Mouse (Mus musculus) adrenal gland, postnatal 14 days (tissue): ENCODE results near the gene Ift43. TPM values are rescaled to one million over a fixed set of nuclear protein-coding genes. Genes with fewer than 3 reads are reported as not detected.

Source experiments
- DNase-seq: peaks from one replicate; pipeline ENCODE4 v3.0.0; 2021; ENCODE audit warnings: mixed read lengths
- long read RNA-seq, 2 experiments: library from polyadenylated mRNA; stranded (forward); transcript quantifications; one replicate each; pipeline ENCODE4 v2.0.0; 2021
- total RNA-seq: library from RNA; stranded (reverse); gene quantifications from 2 replicates; pipeline ENCODE4 v1.2.3, GENCODE M21; 2021

The Ift43 gene
- 23.3 and 25.3 TPM in 2 replicates for total RNA-seq
- long read RNA-seq, experiment 1, transcript Ift43-205 (9 exons, 783 nt) = major isoform, 25 of 29 reads
- long read RNA-seq, experiment 1, partial matches to known transcripts = 1 of 29 reads
- long read RNA-seq, experiment 1, other reads (novel, unspliced or antisense) = 3 of 29 reads
- long read RNA-seq, experiment 2, transcript Ift43-205 (9 exons, 783 nt) = major isoform, 23 of 30 reads
- long read RNA-seq, experiment 2, partial matches to known transcripts = 0 of 30 reads
- long read RNA-seq, experiment 2, other reads (novel, unspliced or antisense) = 6 of 30 reads

DNA sequence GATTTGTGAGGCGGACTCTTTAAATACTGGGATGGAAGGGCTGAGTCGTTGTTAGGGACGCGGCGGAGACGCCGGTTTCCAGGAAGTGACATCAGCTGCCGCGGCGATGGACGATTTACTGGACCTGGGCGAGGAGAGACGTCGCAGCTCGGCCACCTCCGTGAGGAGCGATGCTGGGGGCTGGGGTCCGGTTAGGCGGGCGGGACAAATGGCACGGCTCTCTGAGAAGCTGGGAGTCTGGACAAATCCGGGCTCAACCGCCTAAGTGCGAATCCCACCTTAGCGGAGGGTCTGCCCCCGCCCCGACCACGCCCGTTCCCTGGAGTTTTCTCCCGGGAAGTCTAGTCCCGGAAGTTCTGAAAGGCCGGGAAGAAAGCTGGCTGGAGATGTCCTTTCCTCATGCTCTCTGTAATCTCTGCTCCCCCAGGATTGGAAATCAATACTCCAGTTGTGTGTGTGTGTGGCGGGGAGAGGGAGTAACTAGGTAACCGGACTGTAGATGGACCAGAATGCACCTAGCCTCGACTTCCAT, at the start of gene Ift43:
Ift43 (plus strand) TSS at position 61 of the 532 bp plus-strand sequence.
- DNase-seq = peak; percentile 92

DNA sequence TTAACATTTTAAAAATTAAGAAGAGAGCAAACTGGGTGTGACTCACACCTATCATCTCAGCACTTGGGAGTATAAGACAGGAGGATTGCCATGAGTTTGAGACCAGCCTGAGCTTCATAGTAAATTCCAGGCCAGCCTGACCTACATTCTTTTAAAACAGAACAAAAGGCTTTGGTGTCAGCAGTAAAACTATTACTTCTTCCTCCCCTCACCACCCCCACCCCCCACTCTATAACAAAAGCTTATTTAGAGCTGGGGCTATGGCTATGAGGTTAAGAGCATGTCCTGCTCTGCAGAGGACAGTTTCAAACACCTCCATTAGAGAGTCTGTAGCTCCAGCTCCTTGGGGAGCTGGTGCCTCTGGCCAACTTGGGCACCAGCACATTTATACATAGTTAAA, 46.8 kb upstream of the Ift43 start:
- no peak for DNase-seq

DNA sequence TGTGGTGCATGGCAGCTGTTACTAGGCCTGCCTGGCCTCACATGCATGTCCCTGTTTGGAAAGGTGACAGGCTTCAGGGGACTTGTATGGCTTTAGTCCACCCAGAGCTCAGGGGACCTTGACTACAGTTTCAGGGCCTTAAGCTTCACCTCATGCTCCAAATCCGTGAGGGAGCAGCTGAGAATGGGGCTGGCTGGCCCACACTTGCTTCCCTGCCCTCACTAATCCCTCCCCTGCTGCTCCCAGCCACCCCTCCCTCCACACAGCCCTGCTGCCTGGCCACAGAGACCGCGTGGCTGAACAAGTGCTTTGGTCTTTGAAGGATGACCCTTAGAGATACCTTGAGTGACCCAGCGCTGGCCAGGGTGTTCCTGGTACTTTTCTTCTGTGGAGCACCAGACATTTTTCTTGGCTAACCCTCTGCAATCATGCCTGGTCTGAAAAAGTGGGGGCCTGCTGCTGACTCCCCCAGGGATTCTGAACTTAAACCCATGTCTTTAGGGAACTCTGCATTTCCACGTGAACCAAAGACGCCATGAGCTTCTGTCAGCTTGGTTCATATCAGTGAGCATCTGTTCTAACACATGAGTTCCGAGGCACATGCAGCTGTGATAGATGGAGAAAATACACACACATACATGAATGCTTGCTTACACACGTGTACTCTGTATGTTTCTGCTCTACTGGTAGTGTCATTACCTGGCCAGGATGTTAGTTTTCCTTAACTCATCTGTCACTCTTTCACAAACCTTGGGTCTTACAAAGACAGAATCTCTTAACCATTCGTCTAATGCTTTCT, 45.8 kb upstream of the Ift43 start:
- no peak for DNase-seq

DNA sequence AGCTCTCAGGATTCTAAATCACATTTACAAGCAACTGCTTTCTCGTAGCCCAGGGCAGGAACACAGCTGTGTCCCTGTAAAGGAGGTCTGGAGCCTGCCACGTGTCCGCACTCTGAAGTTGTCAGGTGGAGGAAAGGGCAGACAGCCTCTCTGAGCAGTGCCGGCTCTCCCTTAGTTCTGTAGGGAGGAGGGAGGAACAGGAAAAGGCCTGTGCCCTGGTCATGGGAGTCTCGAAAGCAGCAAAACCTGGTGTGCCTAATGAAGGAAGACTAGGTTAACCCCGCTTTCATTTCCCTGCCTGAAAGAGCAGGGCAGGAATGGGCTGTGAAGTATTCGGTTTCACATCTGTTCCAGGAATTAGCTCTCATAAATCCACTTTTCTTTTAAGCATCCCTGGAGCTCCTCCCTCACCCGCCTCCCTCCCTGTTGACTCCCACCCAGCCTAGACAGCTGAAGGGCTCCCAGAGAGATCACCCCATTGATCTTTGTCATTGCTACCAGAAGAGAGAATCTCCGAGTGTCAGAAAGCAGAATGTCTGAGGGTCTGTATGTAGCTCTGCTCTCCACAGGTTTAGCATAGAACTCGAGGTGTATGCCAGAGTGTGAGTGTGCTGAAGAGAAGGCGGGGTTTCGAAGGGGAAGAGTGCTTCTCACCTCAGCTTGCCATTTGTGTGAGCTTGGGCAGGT, 45.0 kb upstream of the Ift43 start:
- DNase-seq = peak; percentile 51

DNA sequence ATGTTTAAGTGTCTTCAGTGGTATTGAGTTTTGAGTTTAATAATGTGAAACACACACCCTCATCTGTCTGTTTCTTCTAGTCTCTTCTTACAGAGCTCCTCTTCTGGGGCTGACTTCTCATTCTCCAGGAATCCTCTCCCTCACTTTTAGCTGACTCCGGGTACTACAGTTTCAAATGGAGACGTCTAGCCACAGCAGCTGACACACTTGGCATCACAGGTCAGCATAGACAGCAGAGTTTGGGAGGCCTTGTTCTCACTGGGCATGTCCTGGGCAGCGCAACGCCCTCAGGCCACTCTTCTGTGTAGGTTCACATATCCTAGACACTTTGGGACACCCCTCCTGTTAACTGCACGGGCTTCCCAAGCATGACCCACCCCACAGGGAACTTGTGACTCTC, 43.3 kb upstream of the Ift43 start:
- no peak for DNase-seq

DNA sequence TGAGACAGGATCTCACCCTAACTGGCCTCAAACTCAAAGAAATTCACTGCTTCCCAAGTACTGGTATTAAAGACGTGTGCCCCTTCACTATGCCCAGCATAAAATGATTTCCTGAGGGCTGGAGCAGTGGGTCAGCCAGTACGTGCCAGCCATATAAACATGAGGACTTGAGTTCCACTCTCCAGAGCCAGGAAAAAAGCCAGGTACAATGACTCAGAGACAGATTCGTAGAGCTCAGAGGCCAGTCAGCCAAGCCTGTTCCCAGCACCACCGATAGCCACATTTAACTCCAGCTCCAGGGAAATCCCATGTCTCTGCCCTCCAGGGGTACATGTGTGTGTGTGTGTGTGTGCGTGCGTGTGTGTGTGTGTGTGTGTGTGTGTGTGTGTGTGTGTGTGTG, 42.6 kb upstream of the Ift43 start:
- DNase-seq = no peak

DNA sequence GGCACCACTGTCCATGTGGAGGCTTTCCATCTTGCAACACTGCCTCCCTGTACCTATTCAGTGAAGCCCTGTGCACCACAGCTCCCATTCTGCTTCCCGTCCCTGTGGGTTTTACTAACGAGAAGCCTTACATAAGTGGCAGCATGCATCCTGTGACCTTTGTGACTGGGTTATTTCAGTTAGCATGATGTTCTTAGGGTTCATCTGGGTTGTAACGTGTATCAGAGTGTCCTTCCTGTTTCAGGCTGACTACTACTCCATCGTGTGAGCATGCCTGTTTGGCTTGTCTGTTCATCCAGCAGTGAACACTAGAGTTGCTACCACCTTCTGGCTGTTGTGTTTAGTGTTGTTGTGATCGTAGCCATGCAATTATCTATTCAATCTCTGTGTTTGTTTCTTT, 36.2 kb upstream of the Ift43 start:
- DNase-seq = no peak

DNA sequence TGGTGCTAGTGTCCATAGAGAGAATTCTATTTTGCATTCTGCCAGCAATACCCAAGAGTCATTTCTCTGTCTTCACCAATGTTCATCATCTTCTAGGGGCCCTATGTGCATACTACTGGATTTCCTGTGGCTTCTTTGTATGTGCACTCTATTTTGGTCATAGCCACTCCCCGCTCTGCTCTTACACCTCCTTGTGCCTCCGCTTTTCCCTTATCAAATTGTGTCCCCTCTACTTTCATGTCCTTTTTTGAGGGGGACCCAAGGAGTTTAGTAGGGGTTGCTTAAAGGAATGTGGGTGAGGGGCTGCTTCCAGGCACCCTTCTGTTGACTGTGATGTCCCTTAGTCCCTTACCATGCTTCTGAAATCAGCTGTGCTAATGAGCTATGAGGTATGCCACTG, 35.6 kb upstream of the Ift43 start:
- no peak for DNase-seq

DNA sequence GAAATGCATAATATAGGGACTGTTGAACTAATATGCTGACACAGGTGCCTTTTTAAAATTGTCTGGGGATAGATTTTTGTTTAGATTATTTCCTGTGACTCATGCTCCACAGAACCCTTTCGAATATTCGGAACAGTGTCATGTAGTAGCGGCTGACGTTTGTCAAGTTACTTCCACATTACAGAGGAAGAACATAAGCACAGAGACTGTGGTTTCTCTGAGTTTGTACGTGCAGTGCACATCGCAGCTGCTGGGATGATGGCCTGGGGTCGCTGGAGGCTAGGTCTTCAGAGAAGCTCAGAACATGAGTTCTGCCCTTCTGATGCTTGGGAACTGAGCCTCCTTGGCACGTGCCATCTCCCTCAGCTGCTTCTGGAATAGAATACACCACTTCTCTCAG, 35.0 kb upstream of the Ift43 start:
- DNase-seq = no peak

DNA sequence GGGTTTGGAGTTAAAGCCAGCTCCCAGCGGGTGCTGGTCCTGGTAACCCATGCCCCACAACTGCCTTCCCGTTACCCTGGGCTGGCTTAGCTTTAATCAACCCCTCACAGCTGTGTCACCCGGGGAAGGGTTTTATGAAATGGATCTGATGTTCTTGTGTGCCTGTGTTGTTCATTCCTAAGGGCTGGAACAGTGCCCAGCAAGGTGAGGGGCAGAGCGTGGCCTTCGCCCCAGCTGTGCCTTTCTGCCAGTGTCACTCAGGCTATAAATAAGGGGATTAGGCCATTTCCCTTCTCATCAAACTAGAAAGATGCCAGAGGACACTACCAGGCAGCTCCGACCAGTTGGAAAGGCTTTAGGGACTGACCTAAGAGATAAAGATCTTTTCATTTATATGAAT, 32.5 kb upstream of the Ift43 start:
- no peak for DNase-seq

DNA sequence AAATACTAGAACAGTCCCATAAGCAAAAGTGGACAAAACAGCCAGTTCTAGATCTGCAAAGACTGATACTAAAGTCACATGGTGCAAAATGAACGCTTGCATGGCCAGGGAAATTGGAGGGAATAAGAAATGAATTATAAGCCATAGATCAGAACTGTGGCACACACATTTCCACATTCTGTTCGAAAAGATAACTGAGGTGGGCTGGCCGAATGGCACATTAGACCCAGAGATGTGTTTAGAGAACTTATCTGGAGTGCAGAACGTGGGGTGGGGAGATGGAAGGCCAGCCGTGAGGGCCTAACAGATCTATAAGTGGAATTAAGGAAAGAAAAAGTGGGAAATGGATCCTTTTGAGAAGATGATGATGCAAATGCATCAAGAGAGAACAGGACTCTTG, 30.9 kb upstream of the Ift43 start:
- no peak for DNase-seq

DNA sequence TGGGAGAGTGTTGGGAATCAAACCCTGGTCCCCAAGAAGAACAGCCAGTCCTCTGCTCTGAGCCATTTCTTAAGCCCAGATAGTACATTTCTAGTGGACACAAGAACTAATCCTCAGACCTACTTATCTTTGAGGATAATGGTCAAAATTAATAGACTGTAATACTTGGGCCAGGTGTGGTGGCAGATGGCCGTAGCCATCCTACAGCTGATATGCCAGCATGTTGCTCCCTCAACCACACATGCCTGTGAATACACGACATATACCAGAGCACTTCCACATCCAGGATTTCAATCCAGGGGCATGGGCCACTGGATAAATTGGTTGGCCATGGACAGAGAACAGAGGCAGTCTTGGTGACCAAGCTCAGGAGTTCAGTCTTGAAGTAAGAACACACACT, 27.0 kb upstream of the Ift43 start:
- no peak for DNase-seq

DNA sequence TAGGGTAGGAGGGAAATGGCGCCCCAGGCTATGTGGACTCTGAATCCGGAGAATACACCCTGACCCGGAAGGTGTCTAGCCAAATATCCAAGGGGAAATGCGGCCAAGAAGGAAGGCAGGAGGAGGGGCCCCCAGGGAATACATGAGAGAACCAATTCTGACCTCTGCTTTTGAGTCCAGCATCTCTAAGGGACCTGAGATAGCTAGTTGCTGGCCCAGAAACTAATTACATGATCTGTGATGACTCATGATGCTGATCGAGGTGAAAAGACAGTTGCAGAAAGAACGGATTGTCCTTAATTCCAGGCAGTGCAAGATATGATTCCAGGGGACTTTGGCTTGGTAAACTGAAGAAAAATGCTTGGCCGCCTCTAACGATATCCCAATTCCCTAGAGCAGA, 25.4 kb upstream of the Ift43 start:
- DNase-seq = peak; percentile 38

DNA sequence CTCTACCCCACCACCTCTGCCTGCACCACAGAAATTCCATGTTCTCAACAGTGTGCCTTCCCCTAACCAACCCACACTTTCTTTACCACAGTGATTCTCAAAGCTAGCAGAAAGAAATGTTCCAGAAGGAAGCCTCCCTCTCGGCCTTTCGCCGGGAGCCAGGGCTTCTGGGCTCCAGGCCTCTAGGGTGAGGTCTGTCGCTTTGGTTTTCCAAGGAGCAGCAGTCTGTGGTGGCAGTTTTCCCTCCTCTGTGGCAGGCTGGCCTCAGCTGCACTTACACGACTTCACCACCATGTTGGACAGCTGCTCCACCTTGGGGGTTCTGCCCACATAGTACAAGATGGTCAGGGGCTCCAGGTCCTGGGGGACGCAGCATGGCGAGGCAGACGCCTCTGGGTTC, 24.8 kb upstream of the Ift43 start:
- DNase-seq = no peak

DNA sequence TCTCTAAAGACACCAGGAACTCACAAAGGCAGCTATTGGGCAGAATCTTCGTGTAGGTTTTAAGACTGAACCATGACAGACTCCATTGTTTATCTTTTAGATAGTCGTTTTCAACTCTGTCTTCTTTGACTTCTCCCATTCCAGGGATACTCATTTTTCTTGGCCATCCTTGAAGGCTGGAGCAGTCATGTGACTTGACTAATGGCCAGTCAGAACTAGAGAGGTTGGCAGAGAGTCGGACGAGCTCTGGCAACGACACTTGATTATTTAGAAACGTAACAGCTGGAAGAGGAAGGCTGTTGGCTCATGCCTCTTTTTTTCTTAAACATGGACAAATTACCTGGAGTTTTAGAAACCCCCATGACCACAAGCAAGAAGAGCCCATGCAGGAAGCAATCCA, 23.0 kb upstream of the Ift43 start:
- DNase-seq = peak; percentile 42

DNA sequence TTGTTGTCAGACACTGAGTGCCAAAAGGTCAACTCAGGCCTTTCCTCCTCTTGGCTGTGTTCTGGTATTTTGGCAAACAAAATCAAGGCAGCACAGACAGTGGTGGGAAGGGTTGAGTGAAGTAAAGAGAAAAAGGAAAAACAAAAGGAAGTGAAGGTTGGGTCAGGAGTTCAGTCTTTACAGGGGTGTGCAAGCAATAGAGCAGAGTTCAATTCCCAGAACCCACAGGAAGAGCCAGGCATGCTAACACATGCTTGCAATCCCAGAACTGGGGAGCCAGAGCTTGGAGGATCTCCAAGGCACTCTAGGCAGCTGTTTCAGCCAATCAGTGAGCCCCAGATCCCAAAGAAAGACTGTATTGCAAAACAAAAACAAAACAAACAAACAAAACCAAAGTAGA, 17.5 kb upstream of the Ift43 start:
- no peak for DNase-seq

DNA sequence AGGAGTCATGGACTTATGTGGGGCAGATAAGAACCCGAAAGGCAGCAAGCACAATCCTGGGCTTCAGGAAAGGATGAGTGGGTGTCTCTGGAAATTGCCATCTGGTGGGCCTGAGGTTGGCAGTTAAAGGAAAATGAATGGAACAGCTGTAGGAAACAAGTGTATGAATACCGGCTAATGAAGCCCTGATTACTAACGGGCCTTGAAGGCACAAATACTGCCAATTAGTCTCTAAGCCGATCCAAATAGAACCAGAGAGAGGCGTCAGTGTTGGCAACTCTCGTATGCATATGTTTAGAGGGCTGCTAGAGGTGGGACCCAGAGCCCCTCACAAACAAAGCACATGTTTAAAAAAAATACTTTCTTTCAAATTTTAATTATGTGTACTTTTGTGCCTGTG, 10.9 kb upstream of the Ift43 start:
- no peak for DNase-seq

DNA sequence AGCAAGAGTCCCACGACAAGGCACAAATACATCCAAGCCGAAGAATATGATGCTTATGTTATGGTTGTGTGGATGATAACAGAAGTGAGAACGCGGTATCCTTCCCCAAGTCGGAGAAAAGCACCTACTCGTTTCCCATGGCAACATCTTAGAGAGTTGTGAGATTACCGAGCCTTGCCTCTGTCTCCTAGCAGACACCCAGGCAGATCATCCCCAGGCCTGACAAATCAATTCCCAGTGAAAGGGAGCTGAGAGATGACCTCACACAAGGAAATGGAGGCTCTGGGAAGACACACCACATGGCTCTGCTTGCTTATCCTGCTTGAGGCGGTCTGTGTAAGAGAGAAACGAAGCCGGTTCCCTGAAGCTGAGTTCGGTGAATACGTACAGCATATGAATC, 7.7 kb upstream of the Ift43 start:
- no peak for DNase-seq

DNA sequence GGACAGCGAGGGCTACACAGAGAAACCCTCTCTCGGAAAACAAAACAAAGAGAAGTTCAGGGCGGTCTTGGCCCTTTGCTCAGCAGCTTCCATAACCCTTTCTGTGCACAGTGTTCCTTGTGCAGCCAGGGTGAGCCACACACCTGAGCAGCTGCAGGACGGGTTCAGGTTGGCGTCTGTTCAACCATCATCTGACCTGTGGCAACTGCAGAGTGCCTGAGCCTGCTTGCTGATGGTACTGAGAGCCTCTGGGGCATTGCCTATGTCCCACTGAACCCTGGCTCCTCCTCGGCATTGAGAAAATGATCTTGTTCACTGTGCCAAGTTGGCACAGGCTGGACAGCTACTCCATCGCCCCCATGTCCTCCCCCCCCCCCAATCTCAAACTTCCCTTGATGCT, 7.0 kb upstream of the Ift43 start:
- no peak for DNase-seq

DNA sequence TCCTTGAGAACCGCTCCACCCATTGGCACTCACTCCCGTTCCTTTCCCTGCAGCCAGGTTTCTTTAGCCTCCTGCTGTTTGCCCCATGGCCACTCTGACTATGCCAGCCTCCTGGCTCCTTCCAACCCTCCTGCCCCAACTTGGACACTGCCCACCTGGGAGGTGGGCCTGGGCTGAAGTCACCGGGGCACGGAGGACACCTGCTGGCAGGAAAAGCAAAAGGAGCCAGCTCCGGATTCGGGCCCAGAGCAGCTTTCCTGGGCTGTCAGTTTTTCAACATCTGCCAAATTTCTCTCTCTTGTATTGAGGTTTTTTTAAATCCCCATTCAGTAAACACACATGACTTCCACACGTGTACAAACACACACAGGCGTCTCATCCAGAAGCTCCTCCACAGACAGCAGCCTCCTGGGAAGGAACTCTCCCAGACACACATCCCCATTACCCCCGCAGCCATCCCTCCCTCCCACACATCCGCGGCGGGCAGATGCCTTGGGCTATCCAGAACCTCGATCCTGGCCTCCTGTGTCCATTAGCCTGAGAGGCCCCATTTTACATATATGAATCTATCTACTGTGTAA, 5.9 kb upstream of the Ift43 start:
- DNase-seq = peak; percentile 58

DNA sequence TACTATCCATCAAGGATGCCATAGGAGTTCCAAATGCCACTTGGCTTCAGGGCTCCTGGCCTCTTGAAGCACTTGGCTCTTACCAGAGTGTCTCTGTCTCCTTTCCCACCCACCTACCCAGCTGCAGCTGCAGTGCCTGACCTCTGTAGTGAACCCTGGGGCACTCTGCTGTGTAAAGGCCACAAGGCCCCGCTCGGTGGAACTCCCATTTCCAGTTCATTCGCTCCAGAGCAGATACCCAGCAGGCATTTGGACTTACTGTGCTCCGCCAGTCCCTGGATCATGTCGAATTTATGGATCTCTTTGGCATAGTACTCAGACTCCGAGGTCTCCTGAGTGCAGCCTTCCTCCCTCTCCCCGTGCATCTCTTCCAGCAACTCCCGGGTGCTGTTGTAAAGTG, 5.0 kb upstream of the Ift43 start:
- no peak for DNase-seq

DNA sequence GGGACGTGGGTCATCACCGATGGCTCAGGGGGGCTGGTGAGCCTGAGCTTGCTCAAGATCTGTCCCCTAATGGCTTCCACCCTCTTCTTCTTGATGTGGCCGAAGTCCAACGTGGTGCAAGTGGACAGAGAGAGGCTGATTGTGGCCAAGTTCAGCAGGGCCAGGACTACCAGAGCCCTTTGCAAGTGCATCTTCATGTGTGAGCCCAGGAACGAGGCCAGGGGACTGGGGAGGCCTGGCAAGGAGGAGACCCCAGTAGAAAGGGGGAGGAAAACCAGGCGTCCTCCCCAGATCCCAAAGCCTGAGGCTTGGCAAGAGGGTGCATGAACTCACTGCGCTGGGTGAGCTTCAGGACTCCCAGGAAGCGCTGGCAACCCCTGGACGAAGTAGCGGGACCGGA, 4.6 kb upstream of the Ift43 start:
- DNase-seq = no peak

DNA sequence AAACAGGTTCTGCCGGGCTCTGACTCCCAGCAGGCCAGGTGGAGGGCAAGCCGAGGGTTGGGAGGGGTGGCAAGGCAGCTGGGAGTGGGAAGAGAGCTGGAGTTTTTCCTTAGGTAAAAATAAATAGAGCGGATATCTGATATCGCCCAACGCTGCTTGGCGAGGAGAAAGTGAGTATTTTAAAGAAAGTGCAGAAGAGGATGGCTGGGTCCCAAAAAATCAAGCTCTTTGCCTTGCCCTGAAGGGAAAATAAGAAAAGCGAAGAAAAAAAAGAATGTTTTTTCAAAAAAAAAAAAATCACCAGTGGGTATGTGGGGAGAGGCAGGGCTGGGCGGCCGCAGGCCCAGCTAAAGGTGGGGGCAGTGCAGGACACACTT, 4.2 kb upstream of the Ift43 start:
- no peak for DNase-seq
